Comparison of ENCODE assay signal across 8 mouse cellular contexts in genomic region chr16:33884201-33884600, GRCm38 (mm10). TPM values are rescaled to one million over a fixed set of nuclear protein-coding genes. Genes with fewer than 3 reads are reported as not detected.
DNase-seq lines count a peak whose midpoint lies in the region; ATAC-seq and TF ChIP-seq lines count a peak whose summit lies in the region.

No protein-coding gene starts in this region.

- no peak overlapping the region for H3K4me3 ChIP-seq in intestine, embryonic 14.5 days (ENCODE audit: low read depth, low read length)
- H3K4me3 ChIP-seq in intestine, postnatal 0 days (ENCODE audit: low read depth, low read length): no peak overlapping the region
- H3K4me3 ChIP-seq in limb, embryonic 15.5 days: no peak overlapping the region

- H3K27ac ChIP-seq in intestine, embryonic 14.5 days (ENCODE audit: low read depth): peak overlapping the region; percentile 77; the same call in 1 of the 2 replicates
- H3K27ac ChIP-seq in intestine, postnatal 0 days (ENCODE audit: low read depth, low read length): no peak overlapping the region
- H3K27ac ChIP-seq in limb, embryonic 15.5 days: peak overlapping the region; percentile 79

- no peak for TF ChIP-seq CTCF in intestine, postnatal 0 days (IDR thresholded peaks at IDR 0.05; ENCODE audit: low read depth)
- TF ChIP-seq CTCF in brain, embryonic 14.5 days (IDR thresholded peaks at IDR 0.05; ENCODE audit: borderline replicate concordance, extremely low read depth, insufficient read depth, insufficient read length): no peak

- no peaks in the 10 kb centered on the region for H3K27me3 ChIP-seq in intestine, embryonic 14.5 days (replicated peaks; ENCODE audit: control insufficient read depth, insufficient read depth, low read length)
- H3K27me3 ChIP-seq in intestine, postnatal 0 days (replicated peaks; ENCODE audit: control insufficient read depth, insufficient read depth, low read length): no peaks in the 10 kb centered on the region
- H3K27me3 ChIP-seq in limb, embryonic 15.5 days: no peaks in the 10 kb centered on the region

- peaks cover 53% of the 10 kb centered on the region for H3K4me1 ChIP-seq in intestine, embryonic 14.5 days (replicated peaks; ENCODE audit: control insufficient read depth, insufficient read depth, low read length)
- H3K4me1 ChIP-seq in intestine, postnatal 0 days (replicated peaks; ENCODE audit: control insufficient read depth, insufficient read depth, low read length): peaks cover 14% of the 10 kb centered on the region
- peaks cover 44% of the 10 kb centered on the region for H3K4me1 ChIP-seq in limb, embryonic 15.5 days

- H3K4me2 ChIP-seq in intestine, embryonic 14.5 days (ENCODE audit: low read length): no peak overlapping the region
- H3K4me2 ChIP-seq in intestine, postnatal 0 days (replicated peaks; ENCODE audit: low read depth): no peak overlapping the region
- H3K4me2 ChIP-seq in limb, embryonic 15.5 days: no peak overlapping the region

- H3K9ac ChIP-seq in intestine, embryonic 14.5 days (ENCODE audit: low read length): no peak overlapping the region
- no peak overlapping the region for H3K9ac ChIP-seq in intestine, postnatal 0 days (ENCODE audit: low read depth, low read length)
- no peak overlapping the region for H3K9ac ChIP-seq in limb, embryonic 15.5 days

- ATAC-seq in intestine, embryonic 14.5 days (replicated peaks; ENCODE audit: low FRiP score, low TSS enrichment, low read depth): no peak
- no peak for ATAC-seq in intestine, postnatal 0 days
- ATAC-seq in limb, embryonic 15.5 days (ENCODE audit: insufficient number of reproducible peaks, low FRiP score, low TSS enrichment, low read depth): no peak

- no peaks in the 10 kb centered on the region for H3K9me3 ChIP-seq in intestine, embryonic 14.5 days (ENCODE audit: control insufficient read depth, low read length)
- no peaks in the 10 kb centered on the region for H3K9me3 ChIP-seq in intestine, postnatal 0 days (ENCODE audit: control insufficient read depth)
- H3K9me3 ChIP-seq in limb, embryonic 15.5 days: no peaks in the 10 kb centered on the region

- TF ChIP-seq POLR2A in brain, embryonic 14.5 days (IDR thresholded peaks at IDR 0.05; ENCODE audit: borderline replicate concordance, extremely low read depth, insufficient read depth, insufficient read length, poor library complexity, severe bottlenecking): no peak

- WGBS in intestine, embryonic 14.5 days: 68% methylated on average over 5 of the region's 5 CpGs
- WGBS in intestine, postnatal 0 days: 66% methylated on average over 5 of the region's 5 CpGs
- 68% methylated on average over 5 of the region's 5 CpGs for WGBS in limb, embryonic 15.5 days

- H3K36me3 ChIP-seq in intestine, embryonic 14.5 days (ENCODE audit: control insufficient read depth, insufficient read depth, low read length): no peaks in the 10 kb centered on the region
- 0 out of 2 replicates have a peak, but pooled peaks cover 3% of the 10 kb centered on the region for H3K36me3 ChIP-seq in intestine, postnatal 0 days (ENCODE audit: control insufficient read depth, insufficient read depth)
- 0 out of 2 replicates have a peak, but pooled peaks cover 4% of the 10 kb centered on the region for H3K36me3 ChIP-seq in limb, embryonic 15.5 days

- DNase-seq in adrenal gland, adult 2 months: peak; percentile 32
- no peak for DNase-seq in adrenal gland, postnatal 4 days (ENCODE audit: low spot score in 2 of 2)
- no peak for DNase-seq in intestine, embryonic 14.5 days (ENCODE audit: low spot score)
- DNase-seq in brain, embryonic 14.5 days (ENCODE audit: low read depth): peak; percentile 60
- DNase-seq in embryo, embryonic 10 days (ENCODE audit: low spot score): no peak
- DNase-seq in right cerebral cortex, adult 18-20 months: no peak

RNA-seq across cellular contexts. Expression of gene Itgb5, which starts 54.7 kb away (rescaled TPM):
- total RNA-seq in adrenal gland, adult 2 months (2021): 100 to 1,000 TPM; 187 to 222 TPM
- polyA plus RNA-seq in adrenal gland, adult 2 months (2012; rRNA removed): 214 and 223 TPM in 2 replicates
- total RNA-seq in adrenal gland, postnatal 4 days (2021): 100 to 1,000 TPM; 173 to 175 TPM
- polyA plus RNA-seq in intestine, embryonic 14.5 days (2014; fragmentation: Nextera tagmentation; extraction: Ambion mirVana): 23.7 and 41.4 TPM in 2 replicates
- polyA plus RNA-seq in intestine, postnatal 0 days (2015; fragmentation: Nextera tagmentation; extraction: Ambion mirVana): 23.5 and 23.6 TPM in 2 replicates
- 22.4 and 36.7 TPM in 2 replicates for polyA plus RNA-seq in brain, embryonic 14.5 days (2012; rRNA removed)
- 74.9 and 77.5 TPM in 2 replicates for polyA plus RNA-seq in limb, embryonic 15.5 days (2015; fragmentation: Nextera tagmentation; extraction: Ambion mirVana)

Comparison
In these comparisons a context has a peak if more than half of its experiments do, and no peak if none do; other contexts are left out.
1. DNase-seq: peak in adrenal gland, adult 2 months (single experiment) and brain, embryonic 14.5 days (single experiment); none in adrenal gland, postnatal 4 days (0 of 2), intestine, embryonic 14.5 days (single experiment), embryo, embryonic 10 days (single experiment) and right cerebral cortex, adult 18-20 months (single experiment).